Mouse (Mus musculus) layer of hippocampus, adult 11-12 months (tissue): ENCODE measurements around the gene Nr4a3.

Experiments
- DNase-seq: peaks from one replicate; pipeline ENCODE4 v3.0.0; 2022; ENCODE audit warnings: low spot score

Nr4a3 gene

GRCm38 (mm10) chr4:48050442-48050841 is 5.5 kb downstream of the Nr4a3 start:
- DNase-seq: no peak

GRCm38 (mm10) chr4:48051086-48051673 is 6.2 kb downstream of the Nr4a3 start:
- DNase-seq: no peak

GRCm38 (mm10) chr4:48051674-48052121 is 6.7 kb downstream of the Nr4a3 start:
- DNase-seq: no peak

GRCm38 (mm10) chr4:48061716-48062115 is 16.8 kb downstream of the Nr4a3 start:
- DNase-seq: no peak

GRCm38 (mm10) chr4:48064311-48064710 is 19.4 kb downstream of the Nr4a3 start:
- no peak for DNase-seq

- no peak for DNase-seq
These were observed 21.7 kb downstream of the Nr4a3 start for GRCm38 (mm10) chr4:48066676-48067075.

GRCm38 (mm10) chr4:48069111-48069510 is 24.2 kb downstream of the Nr4a3 start:
- no peak for DNase-seq

- DNase-seq: no peak
These were observed 27.1 kb downstream of the Nr4a3 start for GRCm38 (mm10) chr4:48072006-48072405.

- no peak for DNase-seq
These were observed 28.4 kb downstream of the Nr4a3 start for GRCm38 (mm10) chr4:48073325-48073724.

- no peak for DNase-seq
These were observed 29.7 kb downstream of the Nr4a3 start for GRCm38 (mm10) chr4:48074451-48075240.

- DNase-seq: peak; percentile 35
These were observed 31.9 kb downstream of the Nr4a3 start for GRCm38 (mm10) chr4:48076693-48077471.

- DNase-seq: no peak
These were observed 33.3 kb downstream of the Nr4a3 start for GRCm38 (mm10) chr4:48078213-48078612.

GRCm38 (mm10) chr4:48079285-48080039 is 34.5 kb downstream of the Nr4a3 start:
- no peak for DNase-seq

- no peak for DNase-seq
These were observed 38.5 kb downstream of the Nr4a3 start for GRCm38 (mm10) chr4:48083452-48083851.

- no peak for DNase-seq
These were observed 41.7 kb downstream of the Nr4a3 start for GRCm38 (mm10) chr4:48086609-48087008.

GRCm38 (mm10) chr4:48087497-48087896 is 42.5 kb downstream of the Nr4a3 start:
- DNase-seq: no peak

GRCm38 (mm10) chr4:48093221-48093620 is 48.3 kb downstream of the Nr4a3 start:
- DNase-seq: no peak

- DNase-seq: no peak
These were observed 55.3 kb downstream of the Nr4a3 start for GRCm38 (mm10) chr4:48100217-48100616.

- no peak for DNase-seq
These were observed 57.0 kb downstream of the Nr4a3 start for GRCm38 (mm10) chr4:48101981-48102380.

- DNase-seq: peak; percentile 50
These were observed 60.4 kb downstream of the Nr4a3 start for GRCm38 (mm10) chr4:48105387-48105786.

GRCm38 (mm10) chr4:48107086-48107485 is 62.1 kb downstream of the Nr4a3 start:
- DNase-seq: no peak

- DNase-seq: no peak
These were observed 63.6 kb downstream of the Nr4a3 start for GRCm38 (mm10) chr4:48108591-48108990.
